Mouse (Mus musculus): ENCODE data around the gene Fastk. TPM values are rescaled to one million over a fixed set of nuclear protein-coding genes. Genes with fewer than 3 reads are reported as not detected.
A peak's percentile ranks its signal among the peaks of the same experiment; 100 is the strongest.

The Fastk gene
- 98.1 and 103 TPM in 2 replicates for polyA plus RNA-seq (2015; fragmentation: Nextera tagmentation; extraction: Ambion mirVana)

- H3K4me2 ChIP-seq, result peak within 1 kb of the TSS; percentile 73
- peaks cover 36% of the 10 kb centered on the region for H3K36me3 ChIP-seq
- peaks cover 17% of the 10 kb centered on the region for H3K4me1 ChIP-seq
- H3K9ac ChIP-seq, result peak within 1 kb of the TSS; percentile 85
- under 1% methylated on average over 60 of the region's 60 CpGs for WGBS
- H3K4me3 ChIP-seq (replicated peaks), result peak within 1 kb of the TSS; percentile 88
- H3K27me3 ChIP-seq (replicated peaks), result no peaks in the 10 kb centered on the region
- ATAC-seq (ENCODE audit: insufficient read depth, low FRiP score, low read depth), result peak; percentile 83
- H3K9me3 ChIP-seq, result no peaks in the 10 kb centered on the region
- H3K27ac ChIP-seq, result peak within 1 kb of the TSS; percentile 93
Measured at GRCm38 (mm10) chr5:24444746-24445427, at the start of gene Fastk. Gene Fastk (minus strand): TSS chr5:24445287.

- Histone ChIP-seq H3K4me1 (no peaks in the 10 kb centered on the region), H3K27ac (no peak overlapping the region), H3K36me3 (peaks cover 57% of the 10 kb centered on the region), H3K4me3 (replicated peaks) (no peak overlapping the region), H3K27me3 (replicated peaks) (no peaks in the 10 kb centered on the region), H3K9ac (no peak overlapping the region), H3K4me2 (no peak overlapping the region), H3K9me3 (no peaks in the 10 kb centered on the region)
- WGBS, result 84% methylated on average over 16 of the region's 16 CpGs
- no peak for ATAC-seq (ENCODE audit: insufficient read depth, low FRiP score, low read depth)
Measured at GRCm38 (mm10) chr5:24492546-24493285, 47.6 kb upstream of the Fastk start.

- H3K27ac ChIP-seq, result no peak overlapping the region
- no peaks in the 10 kb centered on the region for H3K27me3 ChIP-seq (replicated peaks)
- H3K4me2 ChIP-seq, result no peak overlapping the region
- WGBS, result 74% methylated on average over 14 of the region's 14 CpGs
- 0 out of 2 replicates have a peak, but pooled peaks cover 2% of the 10 kb centered on the region for H3K4me1 ChIP-seq
- no peak overlapping the region for H3K9ac ChIP-seq
- no peak overlapping the region for H3K4me3 ChIP-seq (replicated peaks)
- no peaks in the 10 kb centered on the region for H3K9me3 ChIP-seq
- no peak for ATAC-seq (ENCODE audit: insufficient read depth, low FRiP score, low read depth)
- H3K36me3 ChIP-seq, result peaks cover 57% of the 10 kb centered on the region
Measured at GRCm38 (mm10) chr5:24490413-24490920, 45.4 kb upstream of the Fastk start.

- H3K9ac ChIP-seq, result no peak overlapping the region
- no peak overlapping the region for H3K27ac ChIP-seq
- ATAC-seq (ENCODE audit: insufficient read depth, low FRiP score, low read depth), result no peak
- no peak overlapping the region for H3K4me3 ChIP-seq (replicated peaks)
- H3K9me3 ChIP-seq, result no peaks in the 10 kb centered on the region
- H3K4me2 ChIP-seq, result no peak overlapping the region
- H3K4me1 ChIP-seq, result peaks cover 14% of the 10 kb centered on the region; the same call in 1 of the 2 replicates
- WGBS, result 95% methylated on average over 5 of the region's 5 CpGs
- no peaks in the 10 kb centered on the region for H3K27me3 ChIP-seq (replicated peaks)
- peaks cover 55% of the 10 kb centered on the region for H3K36me3 ChIP-seq
Measured at GRCm38 (mm10) chr5:24486738-24487137, 41.7 kb upstream of the Fastk start.

GRCm38 (mm10) chr5:24486097-24486496, 41.0 kb upstream of the Fastk start:
- Histone ChIP-seq H3K9ac (no peak overlapping the region), H3K4me2 (no peak overlapping the region), H3K4me3 (replicated peaks) (no peak overlapping the region), H3K27me3 (replicated peaks) (no peaks in the 10 kb centered on the region), H3K4me1 (peaks cover 16% of the 10 kb centered on the region; the same call in 1 of the 2 replicates), H3K9me3 (no peaks in the 10 kb centered on the region), H3K27ac (no peak overlapping the region), H3K36me3 (peaks cover 55% of the 10 kb centered on the region)
- ATAC-seq (ENCODE audit: insufficient read depth, low FRiP score, low read depth), result no peak
- under 1% methylated on average over 8 of the region's 8 CpGs for WGBS

- no peak for ATAC-seq (ENCODE audit: insufficient read depth, low FRiP score, low read depth)
- Histone ChIP-seq H3K9ac (no peak overlapping the region), H3K36me3 (peaks cover 60% of the 10 kb centered on the region), H3K27ac (no peak overlapping the region), H3K9me3 (no peaks in the 10 kb centered on the region), H3K4me1 (peaks cover 16% of the 10 kb centered on the region; the same call in 1 of the 2 replicates), H3K4me2 (no peak overlapping the region), H3K27me3 (replicated peaks) (no peaks in the 10 kb centered on the region), H3K4me3 (replicated peaks) (no peak overlapping the region)
- WGBS, result 54% methylated on average over 22 of the region's 22 CpGs
Measured at GRCm38 (mm10) chr5:24484963-24485362, 39.9 kb upstream of the Fastk start.

- H3K9ac ChIP-seq, result no peak overlapping the region
- ATAC-seq (ENCODE audit: insufficient read depth, low FRiP score, low read depth), result peak; percentile 37; the same call in 1 of the 2 replicates
Measured at GRCm38 (mm10) chr5:24483326-24483725, 38.2 kb upstream of the Fastk start.

GRCm38 (mm10) chr5:24482247-24483079, 37.4 kb upstream of the Fastk start:
- Histone ChIP-seq H3K27ac (peak overlapping the region; percentile 32; the same call in 1 of the 2 replicates), H3K4me2 (peak overlapping the region; percentile 2; the same call in 1 of the 2 replicates), H3K9me3 (no peaks in the 10 kb centered on the region), H3K4me1 (peaks cover 16% of the 10 kb centered on the region; the same call in 1 of the 2 replicates), H3K9ac (no peak overlapping the region), H3K4me3 (replicated peaks) (no peak overlapping the region), H3K36me3 (peaks cover 61% of the 10 kb centered on the region), H3K27me3 (replicated peaks) (no peaks in the 10 kb centered on the region)
- 54% methylated on average over 41 of the region's 41 CpGs for WGBS
- ATAC-seq (ENCODE audit: insufficient read depth, low FRiP score, low read depth), result peak; percentile 28; the same call in 1 of the 2 replicates

More at GRCm38 (mm10) chr5:24483326-24483725, 38.2 kb upstream of the Fastk start:
- Histone ChIP-seq H3K4me2 (peak overlapping the region; percentile 2; the same call in 1 of the 2 replicates), H3K27ac (peak overlapping the region; percentile 32; the same call in 1 of the 2 replicates), H3K4me1 (peaks cover 16% of the 10 kb centered on the region; the same call in 1 of the 2 replicates), H3K9me3 (no peaks in the 10 kb centered on the region), H3K4me3 (replicated peaks) (no peak overlapping the region), H3K36me3 (peaks cover 62% of the 10 kb centered on the region), H3K27me3 (replicated peaks) (no peaks in the 10 kb centered on the region)
- WGBS, result 26% methylated on average over 11 of the region's 11 CpGs

- ATAC-seq (ENCODE audit: insufficient read depth, low FRiP score, low read depth), result 0 out of 2 replicates have a peak, but pooled peaks have one; percentile 34
- Histone ChIP-seq H3K4me1 (peaks cover 16% of the 10 kb centered on the region; the same call in 1 of the 2 replicates), H3K4me2 (no peak overlapping the region), H3K27me3 (replicated peaks) (no peaks in the 10 kb centered on the region), H3K36me3 (peaks cover 58% of the 10 kb centered on the region), H3K9me3 (no peaks in the 10 kb centered on the region), H3K27ac (no peak overlapping the region), H3K4me3 (replicated peaks) (no peak overlapping the region), H3K9ac (no peak overlapping the region)
- 24% methylated on average over 4 of the region's 4 CpGs for WGBS
Measured at GRCm38 (mm10) chr5:24481647-24482046, 36.6 kb upstream of the Fastk start.

GRCm38 (mm10) chr5:24477909-24478308, 32.8 kb upstream of the Fastk start:
- no peak overlapping the region for H3K27ac ChIP-seq
- no peak overlapping the region for H3K4me3 ChIP-seq (replicated peaks)
- peaks cover 31% of the 10 kb centered on the region for H3K4me1 ChIP-seq
- H3K4me2 ChIP-seq, result no peak overlapping the region
- peaks cover 43% of the 10 kb centered on the region for H3K36me3 ChIP-seq
- no peaks in the 10 kb centered on the region for H3K9me3 ChIP-seq
- 89% methylated on average over 9 of the region's 9 CpGs for WGBS
- no peak overlapping the region for H3K9ac ChIP-seq
- no peaks in the 10 kb centered on the region for H3K27me3 ChIP-seq (replicated peaks)
- ATAC-seq (ENCODE audit: insufficient read depth, low FRiP score, low read depth), result no peak
